Mouse (Mus musculus) layer of hippocampus, adult 9-10 months (tissue): Measurements from ENCODE around the gene Maoa.

ENCODE experiments used
- DNase-seq: peaks from one replicate; pipeline ENCODE4 v3.0.0; 2022; ENCODE audit warnings: low spot score

Maoa gene

GRCm38 (mm10) chrX:16619034-16619929 lies at the start of gene Maoa:
Gene Maoa (plus strand): TSS chrX:16619698.
- DNase-seq: peak; percentile 33

GRCm38 (mm10) chrX:16618225-16619033 lies 1.1 kb upstream of the Maoa start:
- peak; percentile 61 for DNase-seq

- DNase-seq: no peak
Measured at GRCm38 (mm10) chrX:16656511-16656910, 37.0 kb downstream of the Maoa start.

- no peak for DNase-seq
Measured at GRCm38 (mm10) chrX:16706094-16706493, 86.6 kb downstream of the Maoa start.

GRCm38 (mm10) chrX:16714033-16714432 lies 94.5 kb downstream of the Maoa start:
- no peak for DNase-seq
